Mouse (Mus musculus) T-helper 17 cell (primary cell): ENCODE measurements around the gene Pabpc5.

Experiments
- in situ Hi-C, 2 experiments: fragments of 300-600 bp; cut with MboI, MseI; formaldehyde crosslinking; loops; 1 replicate in 1 of 2; 2 replicates in 1 of 2; pipeline ENCODE4 v1.15.1; 2025; ENCODE audit warnings: high pct_unique_total_duplicates in 2 of 2

Gene Pabpc5

DNA sequence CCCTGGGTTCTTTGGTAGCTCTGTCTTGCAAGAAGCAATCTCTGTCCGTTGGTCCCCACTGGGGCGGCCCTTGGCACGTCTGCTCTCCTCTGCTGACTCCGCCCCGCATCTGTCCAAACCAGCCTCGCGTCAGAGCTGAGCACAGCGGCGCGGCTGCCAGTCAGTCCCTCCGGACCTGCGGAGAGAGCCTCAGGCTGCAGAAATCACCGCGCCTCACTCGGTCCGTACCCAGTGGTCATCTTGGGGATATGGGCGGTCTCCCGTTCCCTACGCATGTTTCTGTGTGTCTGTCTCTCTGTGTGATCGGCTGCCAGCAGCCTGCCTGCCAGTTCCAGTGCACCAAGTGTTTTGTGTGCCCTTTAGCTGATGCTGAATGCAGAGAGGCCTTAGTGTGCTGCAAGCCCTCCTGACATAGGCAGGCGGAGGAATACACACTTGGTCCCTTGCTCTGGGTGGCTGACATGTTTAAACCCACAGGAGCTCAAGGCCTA, at the start of gene Pabpc5:
TSS of gene Pabpc5 (plus strand) at position 116 of the 491 bp plus-strand sequence.
- in situ Hi-C loops: no loop called here

DNA sequence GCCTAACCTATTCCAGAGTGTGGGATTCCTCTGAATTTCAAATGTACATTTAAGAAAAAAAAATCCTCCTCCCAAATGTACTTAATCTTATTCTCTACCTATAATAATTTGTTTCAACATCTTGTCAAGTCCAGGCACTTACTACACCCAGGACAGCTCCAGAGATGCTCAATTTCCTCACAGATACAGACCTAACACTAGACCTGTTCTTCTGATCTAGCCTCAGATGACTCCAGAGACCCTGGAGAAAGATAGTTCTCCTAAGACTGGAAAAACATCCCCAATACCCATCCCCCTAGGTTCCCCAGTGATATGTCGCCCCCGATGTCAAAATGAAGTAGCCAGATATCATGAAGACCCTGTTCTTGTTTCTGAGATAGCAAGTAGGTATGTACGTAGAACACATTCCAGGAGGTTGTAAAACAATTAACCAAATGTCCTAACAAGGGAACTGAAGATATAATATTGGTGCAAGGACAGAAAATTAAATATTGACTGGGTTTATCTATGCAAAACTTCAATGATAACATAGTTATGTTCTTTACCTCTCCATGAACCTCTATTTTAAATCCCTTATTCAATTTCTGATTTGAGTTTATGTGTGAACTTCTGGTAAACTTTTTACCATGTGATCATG, 39.9 kb upstream of the Pabpc5 start:
- in situ Hi-C loops: no loop called here

DNA sequence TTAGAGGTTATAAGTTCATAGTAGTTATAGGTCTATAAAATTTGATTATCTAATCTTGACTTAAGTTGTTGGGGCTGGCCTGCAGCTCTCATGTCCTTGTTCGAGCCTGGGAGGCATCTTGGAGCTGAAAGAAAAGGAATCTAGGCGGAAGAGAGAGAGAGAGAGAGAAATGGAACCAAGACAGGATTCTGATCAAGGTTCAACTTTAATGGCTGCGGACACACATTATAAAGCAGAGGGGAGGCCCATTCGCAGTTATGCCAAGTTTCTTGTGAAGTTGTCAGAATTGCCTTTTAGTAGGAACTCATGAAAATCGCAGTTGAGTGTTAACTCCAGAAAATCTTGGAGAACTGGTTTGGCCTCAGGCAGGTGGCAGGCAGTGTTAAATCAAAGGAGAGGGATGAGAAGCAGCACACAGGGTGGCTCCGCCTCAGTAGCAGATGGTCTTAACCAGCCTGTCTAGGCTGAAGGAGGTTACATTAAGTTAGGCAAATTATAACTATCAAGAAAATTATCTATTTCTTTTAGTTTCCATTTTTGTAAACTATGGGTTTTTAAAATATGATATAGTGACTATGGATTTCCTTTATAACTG, 38.6 kb upstream of the Pabpc5 start:
- in situ Hi-C loops: no loop called here

DNA sequence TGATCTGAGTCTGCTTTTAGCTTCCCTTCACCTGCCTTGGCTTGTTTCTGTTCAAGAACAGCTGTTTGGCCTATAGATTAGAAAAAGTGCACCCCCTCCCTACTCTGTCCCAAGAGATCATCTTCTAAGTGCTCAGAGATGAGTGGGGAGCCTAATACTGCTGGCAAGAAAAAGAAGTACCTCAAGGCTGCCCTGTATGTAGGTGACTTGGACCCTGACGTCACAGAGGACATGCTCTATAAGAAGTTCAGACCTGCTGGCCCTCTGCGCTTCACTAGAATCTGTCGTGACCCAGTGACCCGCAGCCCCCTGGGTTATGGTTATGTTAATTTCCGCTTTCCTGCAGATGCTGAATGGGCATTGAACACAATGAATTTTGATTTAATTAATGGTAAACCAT, 856 bp downstream of the Pabpc5 start:
- in situ Hi-C loops: no loop called here
